Mouse (Mus musculus) common myeloid progenitor, adult 5-6 weeks (primary cell): ENCODE results near the gene Cacna1h. TPM values are rescaled to one million over a fixed set of nuclear protein-coding genes. Genes with fewer than 3 reads are reported as not detected.

Experiments used
- ATAC-seq: replicated peaks from 2 replicates; pipeline ENCODE4 v1.8.0; 2016; ENCODE audit warnings: low read depth, mild to moderate bottlenecking, moderate TSS enrichment, inconsistent platforms; ENCODE audit not compliant: poor library complexity, severe bottlenecking
- total RNA-seq: library from RNA; stranded (forward); fragments of 200-1000, 187-1606 nt; gene quantifications from 2 replicates; pipeline ENCODE4 v1.2.3, GENCODE M21; 2017

Gene Cacna1h
- total RNA-seq, 1 experiment from 2014 or later, result 0.05 TPM

DNA sequence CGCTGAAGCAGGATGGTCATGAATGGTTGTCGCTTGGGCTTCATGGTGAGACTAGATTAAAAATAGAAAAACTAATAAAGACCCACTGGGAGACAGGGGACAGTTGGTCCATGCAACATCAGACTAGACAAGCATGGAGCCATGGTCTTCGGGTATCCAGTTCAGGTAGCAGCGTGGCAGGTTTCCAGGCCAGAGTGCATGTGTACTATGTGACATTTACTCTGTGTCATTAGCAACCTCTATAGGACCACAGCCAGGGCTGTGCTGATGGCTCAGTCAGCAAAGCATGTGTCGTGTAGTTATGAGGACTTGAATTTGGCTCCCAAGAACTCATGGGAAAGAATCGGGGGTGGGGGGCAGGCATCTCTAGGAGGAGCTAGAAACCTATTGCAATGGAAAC, 93.6 kb downstream of the Cacna1h start:
- ATAC-seq, result no peak

DNA sequence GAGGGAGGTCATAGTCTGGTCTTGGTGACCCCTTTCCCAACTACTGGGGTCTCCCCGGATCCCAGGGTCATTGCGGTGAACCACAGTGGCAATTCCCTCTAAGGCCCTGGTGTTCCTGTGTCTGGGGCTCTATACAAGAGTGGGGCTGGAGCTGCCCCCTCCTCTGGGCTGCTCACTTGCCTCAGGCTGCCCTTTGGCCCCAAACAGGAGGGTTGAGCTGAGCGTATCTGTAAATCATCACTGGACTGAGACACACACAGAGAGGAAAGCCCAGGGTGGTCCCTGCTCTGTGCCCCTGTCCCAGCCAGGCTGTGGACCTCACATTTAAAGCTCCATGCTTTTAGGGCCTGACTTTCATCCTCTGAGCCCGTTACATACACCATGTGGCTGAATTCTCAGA, 95.4 kb downstream of the Cacna1h start:
- no peak for ATAC-seq

DNA sequence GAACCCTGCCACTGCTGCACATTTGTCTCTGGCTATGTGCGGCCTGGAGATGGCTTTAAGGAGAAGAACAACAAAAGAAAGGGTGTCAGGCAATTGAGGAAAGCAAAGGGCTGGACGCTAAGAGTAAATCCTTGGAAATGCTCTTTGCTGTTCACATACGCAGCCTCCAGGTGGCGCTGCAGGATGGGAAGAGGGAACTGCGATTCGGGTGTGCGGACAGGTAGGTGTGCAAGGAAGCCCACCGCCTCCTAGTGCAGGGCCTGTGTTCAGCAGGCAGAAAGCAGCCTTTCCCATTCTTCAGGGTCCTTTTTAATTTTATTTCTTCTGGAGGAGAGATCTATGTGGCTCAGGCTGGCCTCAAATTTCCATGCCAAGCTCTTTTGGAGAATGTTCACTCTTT, 99.6 kb downstream of the Cacna1h start:
- peak; percentile 62; the same call in 1 of the 2 replicates for ATAC-seq

DNA sequence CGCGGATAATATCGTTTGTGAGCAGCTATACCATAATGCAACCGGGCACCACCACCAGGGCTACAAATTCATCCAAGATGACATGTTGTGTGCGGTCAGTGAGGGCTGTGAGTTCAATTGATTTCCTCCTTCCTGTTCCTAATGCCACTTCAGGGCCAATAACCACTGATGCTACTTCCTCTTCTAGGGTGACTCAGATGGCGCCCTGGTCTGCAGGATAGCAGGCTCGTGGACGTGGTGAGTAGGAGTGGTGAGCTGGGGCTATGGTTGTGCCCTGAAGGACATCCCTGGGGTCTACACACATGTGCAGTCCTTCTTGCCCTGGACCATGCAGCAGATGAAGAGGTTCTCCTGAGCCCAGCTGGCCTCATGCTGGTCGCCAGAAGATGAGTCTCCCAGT, 101.3 kb downstream of the Cacna1h start:
- peak; percentile 83 for ATAC-seq

Other genes with a start within 250 kb of the Cacna1h start
- gene BC003965, start 249.2 kb downstream of the Cacna1h start, total RNA-seq, result 10.9 and 11.6 TPM in 2 replicates
- gene Unkl, start 245.4 kb downstream of the Cacna1h start, total RNA-seq, result 6.9 and 15.5 TPM in 2 replicates
- gene Gnptg, start 193.7 kb downstream of the Cacna1h start, total RNA-seq, result 13.6 and 14.3 TPM in 2 replicates
- gene Tsr3, start 193.6 kb downstream of the Cacna1h start, total RNA-seq, result 30.2 and 34.1 TPM in 2 replicates
- gene Baiap3, start 177.4 kb downstream of the Cacna1h start, total RNA-seq, result 0.59 and 2.6 TPM in 2 replicates
- gene Ube2i, start 159.2 kb downstream of the Cacna1h start, total RNA-seq, result 313 and 322 TPM in 2 replicates
- 1.2 and 1.5 TPM in 2 replicates for gene Prss34, start 135.4 kb downstream of the Cacna1h start, total RNA-seq
- not detected in 2 replicates for gene Prss28, start 125.1 kb downstream of the Cacna1h start, total RNA-seq
- not detected in 2 replicates for gene Prss29, start 115.1 kb downstream of the Cacna1h start, total RNA-seq
- not detected in 2 replicates for gene Tpsab1, start 88.2 kb downstream of the Cacna1h start, total RNA-seq
- not detected in 2 replicates for gene Tpsb2, start 67.5 kb downstream of the Cacna1h start, total RNA-seq
- gene Tpsg1, start 64.5 kb downstream of the Cacna1h start, total RNA-seq, result not detected in 2 replicates
- not detected in 2 replicates for gene Tekt4, start 20.8 kb upstream of the Cacna1h start, total RNA-seq
- not detected in 2 replicates for gene Sstr5, start 63.5 kb upstream of the Cacna1h start, total RNA-seq
- 0.23 TPM in 1 of 2 replicates, not detected in the other for gene Sox8, start 136.9 kb upstream of the Cacna1h start, total RNA-seq
- 9.0 and 11.7 TPM in 2 replicates for gene Lmf1, start 145.3 kb upstream of the Cacna1h start, total RNA-seq